Comparison of ENCODE assay signal across 12 mouse cellular contexts in the genomic region with DNA sequence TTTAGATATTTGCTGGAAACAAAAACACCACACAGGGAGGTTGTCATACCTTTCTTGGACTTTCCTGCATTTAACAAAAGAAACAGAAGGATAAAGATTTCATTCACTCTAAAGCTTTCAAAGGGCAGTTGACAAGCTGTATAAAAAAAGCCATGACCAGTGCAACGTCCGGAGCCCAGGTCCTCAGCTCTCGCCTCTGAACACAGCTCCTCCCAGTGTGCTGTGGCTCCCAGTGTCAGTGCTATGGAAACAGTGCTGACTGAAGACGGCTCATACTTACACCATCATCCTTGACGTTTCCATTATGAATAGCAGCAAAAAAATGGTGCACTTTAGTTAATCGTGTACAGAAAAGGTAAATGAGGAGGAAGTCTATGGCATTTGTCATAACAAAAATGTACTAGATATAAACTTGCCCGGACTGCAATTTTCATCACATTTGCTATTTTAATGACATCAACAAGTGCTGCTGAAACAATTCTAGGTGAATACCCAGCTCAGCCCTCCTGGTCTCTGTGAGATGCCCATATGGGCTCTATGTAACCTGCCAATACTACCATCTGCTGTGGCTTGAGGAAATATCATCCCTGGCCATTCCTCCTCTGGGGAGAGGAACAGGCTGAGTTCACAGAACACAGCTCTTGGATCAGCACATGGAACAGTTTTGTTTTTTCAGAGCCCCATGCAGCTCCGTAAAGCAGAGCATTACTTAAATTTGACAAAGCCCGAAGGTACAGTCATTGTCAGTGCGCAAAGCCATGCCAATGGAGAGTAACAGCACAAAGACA. TPM values are rescaled to one million over a fixed set of nuclear protein-coding genes. Genes with fewer than 3 reads are reported as not detected.
DNase-seq lines count a peak whose midpoint lies in the region; ATAC-seq lines count a peak whose summit lies in the region.
"Had no signal": no experiment of that assay in that cellular context is flagged by ENCODE, and none has a peak within 500 bp of the region (broad histone marks: within the 10 kb centered on the region; RNA-seq: fewer than 3 reads in every experiment).

No protein-coding gene starts in this region.

- no peak overlapping the region for H3K9ac ChIP-seq in heart, embryonic 15.5 days
- no peak overlapping the region for H3K9ac ChIP-seq in midbrain, embryonic 11.5 days (ENCODE audit: low read length)
- no peak overlapping the region for H3K9ac ChIP-seq in midbrain, embryonic 14.5 days (replicated peaks; ENCODE audit: low read length)
- no peak overlapping the region for H3K9ac ChIP-seq in midbrain, embryonic 15.5 days
- H3K9ac ChIP-seq: hindbrain, embryonic 13.5 days; liver, embryonic 15.5 days; stomach, embryonic 15.5 days had no signal

- H3K4me1 ChIP-seq in heart, embryonic 15.5 days (replicated peaks): 0 out of 2 replicates have a peak, but pooled peaks cover 4% of the 10 kb centered on the region
- H3K4me1 ChIP-seq in midbrain, embryonic 11.5 days (ENCODE audit: control insufficient read depth, insufficient read depth, low read length): no peaks in the 10 kb centered on the region
- no peaks in the 10 kb centered on the region; the same call in 1 of the 2 replicates for H3K4me1 ChIP-seq in midbrain, embryonic 14.5 days (ENCODE audit: control insufficient read depth, insufficient read depth, low read length)
- H3K4me1 ChIP-seq in midbrain, embryonic 15.5 days: no peaks in the 10 kb centered on the region
- H3K4me1 ChIP-seq: liver, embryonic 15.5 days; stomach, embryonic 15.5 days had no signal

- H3K27me3 ChIP-seq in heart, embryonic 15.5 days: no peaks in the 10 kb centered on the region
- no peaks in the 10 kb centered on the region for H3K27me3 ChIP-seq in midbrain, embryonic 11.5 days (ENCODE audit: control insufficient read depth, insufficient read depth, low read length)
- H3K27me3 ChIP-seq in midbrain, embryonic 14.5 days (ENCODE audit: control insufficient read depth, insufficient read depth, low read length): no peaks in the 10 kb centered on the region
- no peaks in the 10 kb centered on the region for H3K27me3 ChIP-seq in midbrain, embryonic 15.5 days (replicated peaks)
- H3K27me3 ChIP-seq: hindbrain, embryonic 13.5 days; liver, embryonic 15.5 days; stomach, embryonic 15.5 days had no signal

- peaks cover 65% of the 10 kb centered on the region for H3K36me3 ChIP-seq in heart, embryonic 15.5 days
- 0 out of 2 replicates have a peak, but pooled peaks cover 2% of the 10 kb centered on the region for H3K36me3 ChIP-seq in midbrain, embryonic 11.5 days (ENCODE audit: control insufficient read depth, insufficient read depth, low read length)
- H3K36me3 ChIP-seq in midbrain, embryonic 14.5 days (ENCODE audit: control insufficient read depth, insufficient read depth, low read length): peaks cover 12% of the 10 kb centered on the region; the same call in 1 of the 2 replicates
- no peaks in the 10 kb centered on the region for H3K36me3 ChIP-seq in midbrain, embryonic 15.5 days (replicated peaks)
- H3K36me3 ChIP-seq: liver, embryonic 15.5 days had no signal

- H3K4me3 ChIP-seq in heart, embryonic 15.5 days: no peak overlapping the region
- H3K4me3 ChIP-seq in midbrain, embryonic 11.5 days (ENCODE audit: low read depth, low read length): no peak overlapping the region
- H3K4me3 ChIP-seq in midbrain, embryonic 14.5 days (replicated peaks; ENCODE audit: low read depth, low read length): no peak overlapping the region
- no peak overlapping the region for H3K4me3 ChIP-seq in midbrain, embryonic 15.5 days
- H3K4me3 ChIP-seq: hindbrain, embryonic 13.5 days; liver, embryonic 15.5 days; stomach, embryonic 15.5 days had no signal

- 66% methylated on average over 10 of the region's 10 CpGs for whole genome bisulfite sequencing in heart, embryonic 15.5 days
- WGBS in midbrain, embryonic 11.5 days: 72% methylated on average over 10 of the region's 10 CpGs
- WGBS in midbrain, embryonic 14.5 days: 54% methylated on average over 10 of the region's 10 CpGs
- 61% methylated on average over 10 of the region's 10 CpGs for WGBS in midbrain, embryonic 15.5 days

- H3K9me3 ChIP-seq in heart, embryonic 15.5 days (replicated peaks): no peaks in the 10 kb centered on the region
- no peaks in the 10 kb centered on the region for H3K9me3 ChIP-seq in midbrain, embryonic 11.5 days (ENCODE audit: control insufficient read depth, low read length)
- no peaks in the 10 kb centered on the region for H3K9me3 ChIP-seq in midbrain, embryonic 14.5 days (ENCODE audit: control insufficient read depth, low read length)
- H3K9me3 ChIP-seq in midbrain, embryonic 15.5 days: no peaks in the 10 kb centered on the region
- H3K9me3 ChIP-seq: hindbrain, embryonic 13.5 days; liver, embryonic 15.5 days; stomach, embryonic 15.5 days had no signal

- ATAC-seq in heart, embryonic 15.5 days (replicated peaks; ENCODE audit: insufficient number of reproducible peaks, insufficient read depth, low FRiP score, low read depth): no peak
- no peak for ATAC-seq in midbrain, embryonic 11.5 days (ENCODE audit: low FRiP score)
- no peak; the same call in 1 of the 2 replicates for ATAC-seq in midbrain, embryonic 14.5 days (ENCODE audit: low FRiP score, low TSS enrichment)
- peak; percentile 71; the same call in 1 of the 2 replicates for ATAC-seq in midbrain, embryonic 15.5 days (replicated peaks)

- H3K27ac ChIP-seq in heart, embryonic 15.5 days: peak overlapping the region; percentile 12; the same call in 1 of the 2 replicates
- H3K27ac ChIP-seq in midbrain, embryonic 11.5 days (ENCODE audit: low read depth, low read length): no peak overlapping the region
- no peak overlapping the region for H3K27ac ChIP-seq in midbrain, embryonic 14.5 days (replicated peaks; ENCODE audit: low read depth, low read length)
- H3K27ac ChIP-seq in midbrain, embryonic 15.5 days: no peak overlapping the region
- H3K27ac ChIP-seq: hindbrain, embryonic 13.5 days; liver, embryonic 15.5 days; stomach, embryonic 15.5 days had no signal

- no peak for DNase-seq in heart, adult 11 months
- peak; percentile 81 for DNase-seq in midbrain, embryonic 11.5 days (ENCODE audit: low spot score, missing footprints)
- DNase-seq in midbrain, embryonic 14.5 days: no peak
- peak; percentile 68 to 86 for DNase-seq in cerebellum, postnatal 14 days
- no peak for DNase-seq in spleen, adult 18-20 months
- DNase-seq in lung, postnatal 36 days: no peak
- DNase-seq: right cerebral cortex, adult 18-20 months had no signal

- H3K4me2 ChIP-seq in heart, embryonic 15.5 days: no peak overlapping the region
- H3K4me2 ChIP-seq in midbrain, embryonic 11.5 days: no peak overlapping the region
- no peak overlapping the region for H3K4me2 ChIP-seq in midbrain, embryonic 14.5 days (ENCODE audit: low read length)
- no peak overlapping the region for H3K4me2 ChIP-seq in midbrain, embryonic 15.5 days
- H3K4me2 ChIP-seq: hindbrain, embryonic 13.5 days; liver, embryonic 15.5 days; stomach, embryonic 15.5 days had no signal

RNA-seq across cellular contexts. Expression of a gene that starts 25.3 kb away (rescaled TPM):
- polyA plus RNA-seq in heart, embryonic 15.5 days (2015; fragmentation: Nextera tagmentation; extraction: Ambion mirVana): 24.9 and 29.3 TPM in 2 replicates
- 48.2 and 48.5 TPM in 2 replicates for polyA plus RNA-seq in midbrain, embryonic 11.5 days (2014; fragmentation: Nextera tagmentation; extraction: Ambion mirVana)
- polyA plus RNA-seq in midbrain, embryonic 14.5 days (2014; fragmentation: Nextera tagmentation; extraction: Ambion mirVana): 43.8 and 44.6 TPM in 2 replicates
- polyA plus RNA-seq in midbrain, embryonic 15.5 days (2015; fragmentation: Nextera tagmentation; extraction: Ambion mirVana): 42.0 and 43.7 TPM in 2 replicates

RNA-seq across cellular contexts. Expression of a gene that starts 43.6 kb away (rescaled TPM):
- polyA plus RNA-seq in heart, embryonic 15.5 days (2015; fragmentation: Nextera tagmentation; extraction: Ambion mirVana): 1.8 and 8.2 TPM in 2 replicates
- polyA plus RNA-seq in midbrain, embryonic 11.5 days (2014; fragmentation: Nextera tagmentation; extraction: Ambion mirVana): 320 and 334 TPM in 2 replicates
- polyA plus RNA-seq in midbrain, embryonic 14.5 days (2014; fragmentation: Nextera tagmentation; extraction: Ambion mirVana): 444 and 478 TPM in 2 replicates
- 390 and 409 TPM in 2 replicates for polyA plus RNA-seq in midbrain, embryonic 15.5 days (2015; fragmentation: Nextera tagmentation; extraction: Ambion mirVana)

Comparison
In these comparisons a context has a peak if more than half of its experiments do, and no peak if none do; other contexts are left out.
1. DNase-seq: peak in midbrain, embryonic 11.5 days (single experiment) and cerebellum, postnatal 14 days (2 of 2); none in heart, adult 11 months (single experiment), midbrain, embryonic 14.5 days (single experiment), spleen, adult 18-20 months (0 of 2) and lung, postnatal 36 days (single experiment).
2. RNA of a gene that starts 43.6 kb away (polyA plus RNA-seq): 444 to 478 TPM in midbrain, embryonic 14.5 days, 390 to 409 TPM in midbrain, embryonic 15.5 days and 320 to 334 TPM in midbrain, embryonic 11.5 days; 1.8 to 8.2 TPM in heart, embryonic 15.5 days; every median in the first group is over 10 times any median in the second.